Comparison of ENCODE assay signal across 8 mouse cellular contexts in genomic region chr14:31216846-31217245, GRCm38 (mm10). TPM values are rescaled to one million over a fixed set of nuclear protein-coding genes. Genes with fewer than 3 reads are reported as not detected.
DNase-seq lines count a peak whose midpoint lies in the region; ATAC-seq and TF ChIP-seq lines count a peak whose summit lies in the region.

Gene Nisch (minus strand): TSS chr14:31216946.

- H3K36me3 ChIP-seq in heart, embryonic 10.5 days = peaks cover 10% of the 10 kb centered on the region
- no peaks in the 10 kb centered on the region for H3K36me3 ChIP-seq in midbrain, embryonic 16.5 days (ENCODE audit: control insufficient read depth, insufficient read depth, low read length)

- no peak within 1 kb of the TSS for H3K4me2 ChIP-seq in midbrain, embryonic 16.5 days (ENCODE audit: low read length)

- H3K4me3 ChIP-seq in left cerebral cortex, adult 2 months = peak within 1 kb of the TSS; percentile 9; the same call in 1 of the 2 replicates
- H3K4me3 ChIP-seq in heart, embryonic 10.5 days = peak within 1 kb of the TSS; percentile 41
- H3K4me3 ChIP-seq in midbrain, embryonic 16.5 days (ENCODE audit: low read depth, low read length) = no peak within 1 kb of the TSS

- 0 out of 2 replicates have a peak within 1 kb of the TSS, but pooled peaks have one; percentile 22 for H3K9ac ChIP-seq in midbrain, embryonic 16.5 days (ENCODE audit: low read depth, low read length)

- intact Hi-C loops in left cerebral cortex, adult 2 months (cut with DNase I) = no loop called here

- H3K27me3 ChIP-seq in heart, embryonic 10.5 days (ENCODE audit: insufficient read depth, poor library complexity, severe bottlenecking) = 0 out of 2 replicates have a peak, but pooled peaks cover 10% of the 10 kb centered on the region
- H3K27me3 ChIP-seq in midbrain, embryonic 16.5 days (ENCODE audit: control insufficient read depth, insufficient read depth, low read depth, low read length) = no peaks in the 10 kb centered on the region

- TF ChIP-seq CTCF in left cerebral cortex, adult 2 months (IDR thresholded peaks at IDR 0.05) = no peak

- no peaks in the 10 kb centered on the region for H3K9me3 ChIP-seq in heart, embryonic 10.5 days
- no peaks in the 10 kb centered on the region for H3K9me3 ChIP-seq in midbrain, embryonic 16.5 days (replicated peaks; ENCODE audit: control insufficient read depth, low read length, poor library complexity, severe bottlenecking)

- WGBS in heart, embryonic 10.5 days = 75% methylated on average over 2 of the region's 2 CpGs
- WGBS in midbrain, embryonic 16.5 days = 41% methylated on average over 2 of the region's 2 CpGs

- 0 out of 2 replicates have a peak within 1 kb of the TSS, but pooled peaks have one; percentile 11 for H3K27ac ChIP-seq in left cerebral cortex, adult 2 months
- peak within 1 kb of the TSS; percentile 82 for H3K27ac ChIP-seq in heart, embryonic 10.5 days
- no peak within 1 kb of the TSS for H3K27ac ChIP-seq in midbrain, embryonic 16.5 days (ENCODE audit: low read length)

- peaks cover 71% of the 10 kb centered on the region for H3K4me1 ChIP-seq in heart, embryonic 10.5 days
- H3K4me1 ChIP-seq in midbrain, embryonic 16.5 days (ENCODE audit: control insufficient read depth, insufficient read depth, low read length) = peaks cover 3% of the 10 kb centered on the region; the same call in 1 of the 2 replicates

- ATAC-seq in common myeloid progenitor, adult 5-6 weeks (replicated peaks; ENCODE audit: low read depth, poor library complexity, severe bottlenecking) = no peak
- ATAC-seq in midbrain, embryonic 16.5 days = no peak

- DNase-seq in left cerebral cortex, adult 2 months (ENCODE audit: extremely low spot score in 1 of 2, low spot score in 2 of 2) = no peak
- no peak for DNase-seq in left cerebral cortex, adult 9 months (ENCODE audit: low spot score in 2 of 2)
- no peak for DNase-seq in heart, embryonic 10.5 days (ENCODE audit: low spot score)
- no peak for DNase-seq in layer of hippocampus, postnatal 36 days
- DNase-seq in retina, embryonic 14.5 days (ENCODE audit: low spot score) = no peak
- DNase-seq in ovary, postnatal 10 days (ENCODE audit: low spot score) = no peak

RNA-seq across cellular contexts. Expression of gene Nisch, which starts in this region (rescaled TPM):
- 100 to 1,000 TPM; 387 to 407 TPM for total RNA-seq in left cerebral cortex, adult 2 months (2021)
- total RNA-seq in common myeloid progenitor, adult 5-6 weeks (2017) = 82.3 and 114 TPM in 2 replicates
- polyA plus RNA-seq in heart, embryonic 10.5 days (2016; fragmentation: Nextera tagmentation; extraction: Ambion mirVana) = 457 and 500 TPM in 2 replicates
- total RNA-seq in layer of hippocampus, postnatal 36 days (2021) = 100 to 1,000 TPM; 458 to 488 TPM
- polyA plus RNA-seq in midbrain, embryonic 16.5 days (2015; fragmentation: Nextera tagmentation; extraction: Ambion mirVana) = 354 and 388 TPM in 2 replicates
